Mouse (Mus musculus): ENCODE measurements around the gene Cnot6l. TPM values are rescaled to one million over a fixed set of nuclear protein-coding genes. Genes with fewer than 3 reads are reported as not detected.

Gene Cnot6l
- polyA plus RNA-seq, 1 experiment from 2014 or later, result 20.0 TPM

DNA sequence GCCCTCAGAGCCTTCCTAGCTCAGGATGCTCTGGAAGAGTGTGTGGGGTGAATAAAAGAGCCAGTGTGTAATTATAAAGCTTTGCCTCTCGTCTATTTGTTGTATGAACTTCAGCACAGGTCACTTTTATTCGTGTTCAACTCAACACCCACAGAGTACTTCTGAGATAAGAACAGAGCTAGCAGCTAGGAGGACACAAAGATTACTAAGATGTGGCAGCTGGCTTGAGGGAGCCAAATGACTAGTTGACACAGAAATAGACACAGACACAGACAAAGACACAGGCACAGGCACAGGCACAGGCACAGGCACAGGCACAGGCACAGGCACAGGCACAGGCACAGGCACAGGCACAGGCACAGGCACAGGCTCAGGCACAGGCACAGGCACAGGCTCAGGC is 20.0 kb upstream of the Cnot6l start:
- Histone ChIP-seq H3K27me3 (no peaks in the 10 kb centered on the region), H3K4me2 (replicated peaks) (no peak overlapping the region), H3K27ac (no peak overlapping the region), H3K9me3 (no peaks in the 10 kb centered on the region), H3K9ac (no peak overlapping the region), H3K4me1 (no peaks in the 10 kb centered on the region), H3K4me3 (no peak overlapping the region), H3K36me3 (no peaks in the 10 kb centered on the region)
- ATAC-seq (ENCODE audit: insufficient number of reproducible peaks, insufficient read depth, low FRiP score, low TSS enrichment), result no peak
- 69% methylated on average over 2 of the region's 2 CpGs for WGBS

DNA sequence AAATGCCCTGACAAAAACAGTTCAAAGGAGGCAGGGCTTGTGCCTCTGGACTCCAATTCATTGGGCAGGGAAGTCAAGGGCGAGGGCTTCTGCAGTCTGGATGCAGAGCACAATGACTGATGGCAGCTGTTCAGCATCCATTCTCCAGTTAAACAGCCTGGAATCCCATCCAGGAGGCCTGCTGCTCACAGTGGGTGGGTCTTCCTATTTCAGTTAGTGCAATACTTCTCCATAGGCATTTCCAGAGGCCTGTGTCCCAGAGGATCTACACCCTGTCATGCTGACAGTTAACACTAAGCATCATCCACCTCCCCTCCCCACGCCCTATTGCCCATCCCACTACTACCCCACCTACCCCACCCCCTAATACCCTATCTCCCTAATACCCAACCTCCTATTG is 19.2 kb upstream of the Cnot6l start:
- Histone ChIP-seq H3K27me3 (no peaks in the 10 kb centered on the region), H3K4me1 (no peaks in the 10 kb centered on the region), H3K4me3 (no peak overlapping the region), H3K36me3 (no peaks in the 10 kb centered on the region), H3K4me2 (replicated peaks) (no peak overlapping the region), H3K9me3 (no peaks in the 10 kb centered on the region), H3K9ac (no peak overlapping the region), H3K27ac (no peak overlapping the region)
- ATAC-seq (ENCODE audit: insufficient number of reproducible peaks, insufficient read depth, low FRiP score, low TSS enrichment), result no peak
- 71% methylated on average over 2 of the region's 2 CpGs for WGBS

DNA sequence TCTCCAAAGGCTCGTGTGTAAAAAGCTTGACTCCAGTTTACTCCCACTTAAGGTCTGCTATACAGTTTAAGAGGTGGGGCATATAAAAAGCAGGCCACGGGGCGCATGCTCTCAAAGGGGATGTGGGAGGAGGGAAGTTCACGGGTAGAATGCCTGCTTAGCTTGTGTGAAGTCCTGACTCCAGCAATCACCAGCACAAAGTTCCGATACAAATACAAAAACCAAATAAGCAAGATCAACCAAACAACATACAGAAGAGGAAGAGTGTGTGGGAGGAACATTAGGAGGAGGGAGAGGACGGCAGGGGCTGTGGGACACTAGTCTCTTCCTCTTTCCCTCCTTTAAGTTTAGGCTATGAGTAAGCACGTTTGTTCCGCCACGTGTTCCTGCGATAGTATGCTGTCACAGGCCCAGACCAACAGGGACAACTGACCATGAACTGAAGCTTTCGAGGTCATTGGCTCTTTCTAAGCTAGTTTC is 12.9 kb upstream of the Cnot6l start:
- ATAC-seq (ENCODE audit: insufficient number of reproducible peaks, insufficient read depth, low FRiP score, low TSS enrichment), result no peak
- no peaks in the 10 kb centered on the region for H3K27me3 ChIP-seq
- H3K27ac ChIP-seq, result no peak overlapping the region
- no peak overlapping the region for H3K4me3 ChIP-seq
- 60% methylated on average over 11 of the region's 11 CpGs for WGBS
- no peaks in the 10 kb centered on the region for H3K36me3 ChIP-seq
- peak overlapping the region; percentile 14 for H3K4me2 ChIP-seq (replicated peaks)
- H3K9ac ChIP-seq, result no peak overlapping the region
- H3K4me1 ChIP-seq, result no peaks in the 10 kb centered on the region
- H3K9me3 ChIP-seq, result no peaks in the 10 kb centered on the region

DNA sequence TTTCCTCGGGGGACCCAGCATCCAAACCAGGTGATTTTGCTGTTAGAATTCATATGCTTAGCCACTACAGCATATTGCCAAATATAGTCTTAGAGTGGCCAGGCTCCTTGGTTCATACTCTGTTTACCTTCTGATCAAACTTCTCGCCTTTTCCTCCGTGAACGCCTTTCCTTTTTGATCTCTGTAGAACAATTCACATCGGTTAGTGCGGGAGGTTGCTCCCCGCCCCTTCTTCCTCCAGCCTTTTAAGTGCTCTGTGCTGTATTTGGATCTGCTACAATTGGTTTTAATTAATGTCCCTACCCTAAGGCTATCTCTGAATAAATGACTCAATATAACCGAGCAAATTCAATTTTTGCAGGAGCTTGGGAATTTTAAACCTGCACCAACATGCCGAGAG is 12.2 kb upstream of the Cnot6l start:
- peak overlapping the region; percentile 10; the same call in 1 of the 2 replicates for H3K9ac ChIP-seq
- ATAC-seq (ENCODE audit: insufficient number of reproducible peaks, insufficient read depth, low FRiP score, low TSS enrichment), result no peak
- no peaks in the 10 kb centered on the region for H3K27me3 ChIP-seq
- no peaks in the 10 kb centered on the region for H3K9me3 ChIP-seq
- H3K4me2 ChIP-seq (replicated peaks), result peak overlapping the region; percentile 14
- no peak overlapping the region for H3K4me3 ChIP-seq
- H3K4me1 ChIP-seq, result no peaks in the 10 kb centered on the region
- no peak overlapping the region for H3K27ac ChIP-seq
- WGBS, result 21% methylated on average over 9 of the region's 9 CpGs
- no peaks in the 10 kb centered on the region for H3K36me3 ChIP-seq

DNA sequence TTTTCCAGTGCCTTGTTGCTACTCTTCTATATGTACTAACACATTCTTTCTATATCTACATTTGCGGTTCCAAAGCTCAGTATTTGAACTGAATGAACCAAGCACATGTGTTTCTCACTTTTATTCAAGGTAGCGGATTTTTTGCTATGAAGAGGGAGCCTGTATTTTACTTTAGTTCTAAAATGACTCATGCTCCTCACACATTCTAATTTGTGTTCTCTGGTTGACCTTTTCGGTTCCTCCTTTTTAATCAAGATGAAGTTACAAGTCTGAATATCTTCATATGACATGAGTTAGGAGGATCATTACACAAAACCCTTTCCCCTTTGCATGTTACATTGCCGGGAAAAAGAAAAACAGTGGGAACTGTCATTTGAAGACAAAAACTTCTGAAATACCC is 7.8 kb upstream of the Cnot6l start:
- no peak overlapping the region for H3K9ac ChIP-seq
- H3K4me1 ChIP-seq, result no peaks in the 10 kb centered on the region
- 86% methylated on average over 4 of the region's 4 CpGs for WGBS
- H3K4me3 ChIP-seq, result no peak overlapping the region
- H3K27ac ChIP-seq, result no peak overlapping the region
- no peak for ATAC-seq (ENCODE audit: insufficient number of reproducible peaks, insufficient read depth, low FRiP score, low TSS enrichment)
- no peak overlapping the region for H3K4me2 ChIP-seq (replicated peaks)
- H3K27me3 ChIP-seq, result no peaks in the 10 kb centered on the region
- no peaks in the 10 kb centered on the region for H3K36me3 ChIP-seq
- H3K9me3 ChIP-seq, result peaks cover 1% of the 10 kb centered on the region; the same call in 1 of the 2 replicates

DNA sequence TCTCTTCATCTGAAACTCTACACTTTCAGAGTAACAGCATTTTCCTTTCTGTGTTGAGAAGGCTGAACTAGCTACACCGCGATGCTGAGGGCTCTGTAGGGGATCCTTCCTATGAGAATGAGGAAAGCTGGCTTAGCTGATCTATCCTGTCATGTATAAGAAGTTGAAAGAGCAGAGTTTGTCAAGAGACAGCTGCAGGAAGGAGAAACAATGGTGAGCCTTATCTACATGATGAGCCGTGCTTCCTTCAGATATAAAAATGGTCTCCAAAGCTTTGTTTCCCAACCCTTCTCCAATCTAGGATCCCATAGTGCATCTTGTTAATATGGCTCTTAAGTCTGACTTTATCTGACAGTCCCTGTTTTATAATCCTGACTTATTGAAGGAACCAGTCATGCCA is 6.5 kb upstream of the Cnot6l start:
- Histone ChIP-seq H3K9ac (no peak overlapping the region), H3K4me1 (no peaks in the 10 kb centered on the region), H3K4me3 (no peak overlapping the region), H3K27ac (no peak overlapping the region), H3K4me2 (replicated peaks) (no peak overlapping the region), H3K9me3 (peaks cover 5% of the 10 kb centered on the region; the same call in 1 of the 2 replicates), H3K36me3 (no peaks in the 10 kb centered on the region), H3K27me3 (no peaks in the 10 kb centered on the region)
- 74% methylated on average over 3 of the region's 3 CpGs for WGBS
- ATAC-seq (ENCODE audit: insufficient number of reproducible peaks, insufficient read depth, low FRiP score, low TSS enrichment), result no peak

DNA sequence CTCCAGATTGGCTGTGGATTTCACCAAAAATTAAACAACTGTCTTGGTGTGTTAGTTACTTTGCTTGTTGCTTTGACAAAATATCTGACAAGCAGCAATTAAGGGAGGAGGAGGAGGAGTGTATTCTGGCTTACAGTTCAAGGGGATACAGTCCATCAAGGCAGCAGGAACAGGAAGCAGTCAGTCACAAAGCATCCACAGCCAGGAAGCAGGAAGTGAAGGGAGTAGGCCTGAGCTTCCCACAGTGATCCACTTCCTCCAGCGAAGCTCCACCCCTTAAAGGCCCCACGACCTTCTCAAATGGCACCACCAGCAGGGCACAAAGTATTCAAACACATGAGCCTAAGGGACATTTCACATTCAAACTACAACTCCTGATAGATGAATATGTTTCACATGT is 2.8 kb upstream of the Cnot6l start:
- no peak overlapping the region for H3K9ac ChIP-seq
- H3K4me1 ChIP-seq, result peaks cover 12% of the 10 kb centered on the region
- no peak overlapping the region for H3K4me2 ChIP-seq (replicated peaks)
- peaks cover 5% of the 10 kb centered on the region; the same call in 1 of the 2 replicates for H3K9me3 ChIP-seq
- H3K27me3 ChIP-seq, result no peaks in the 10 kb centered on the region
- no peak for ATAC-seq (ENCODE audit: insufficient number of reproducible peaks, insufficient read depth, low FRiP score, low TSS enrichment)
- no peak overlapping the region for H3K4me3 ChIP-seq
- H3K27ac ChIP-seq, result no peak overlapping the region
- no peaks in the 10 kb centered on the region for H3K36me3 ChIP-seq
- 88% methylated on average over 2 of the region's 2 CpGs for WGBS

DNA sequence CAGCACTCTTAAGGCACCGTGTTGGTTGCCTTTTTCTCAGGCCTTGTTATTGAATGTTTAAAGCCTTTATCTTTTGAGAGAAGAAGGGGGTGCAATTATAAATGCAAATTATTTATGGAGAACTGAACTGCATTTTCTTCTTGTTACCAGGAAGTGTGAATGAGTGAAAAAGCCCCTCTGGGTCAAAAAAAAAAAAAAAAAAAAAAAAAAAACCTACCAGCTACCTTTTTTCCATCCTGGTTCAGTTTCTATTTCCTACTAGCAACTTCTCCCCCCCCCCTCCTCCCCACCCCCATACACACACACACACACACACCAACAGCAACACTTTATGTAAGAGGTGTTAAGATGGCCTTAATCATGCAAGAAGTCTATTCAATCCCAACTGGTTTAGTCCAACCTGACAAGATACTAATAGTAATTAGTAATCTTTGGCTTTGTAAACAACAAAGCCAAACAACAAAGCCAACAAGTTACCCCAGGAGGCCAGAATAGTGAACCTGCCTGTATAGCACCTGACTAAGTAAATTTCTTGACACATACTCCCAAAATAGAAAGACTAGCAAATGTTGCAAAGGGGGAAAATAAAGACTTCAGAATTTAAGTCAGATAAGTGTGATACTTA is 463 bp downstream of the Cnot6l start:
- Histone ChIP-seq H3K4me1 (peaks cover 20% of the 10 kb centered on the region), H3K27ac (peak overlapping the region; percentile 99), H3K4me3 (peak overlapping the region; percentile 94), H3K36me3 (no peaks in the 10 kb centered on the region), H3K9ac (peak overlapping the region; percentile 99), H3K4me2 (replicated peaks) (peak overlapping the region; percentile 71), H3K27me3 (no peaks in the 10 kb centered on the region), H3K9me3 (peaks cover 5% of the 10 kb centered on the region; the same call in 1 of the 2 replicates)
- 3% methylated on average over 1 of the region's 1 CpGs for WGBS
- ATAC-seq (ENCODE audit: insufficient number of reproducible peaks, insufficient read depth, low FRiP score, low TSS enrichment), result no peak

DNA sequence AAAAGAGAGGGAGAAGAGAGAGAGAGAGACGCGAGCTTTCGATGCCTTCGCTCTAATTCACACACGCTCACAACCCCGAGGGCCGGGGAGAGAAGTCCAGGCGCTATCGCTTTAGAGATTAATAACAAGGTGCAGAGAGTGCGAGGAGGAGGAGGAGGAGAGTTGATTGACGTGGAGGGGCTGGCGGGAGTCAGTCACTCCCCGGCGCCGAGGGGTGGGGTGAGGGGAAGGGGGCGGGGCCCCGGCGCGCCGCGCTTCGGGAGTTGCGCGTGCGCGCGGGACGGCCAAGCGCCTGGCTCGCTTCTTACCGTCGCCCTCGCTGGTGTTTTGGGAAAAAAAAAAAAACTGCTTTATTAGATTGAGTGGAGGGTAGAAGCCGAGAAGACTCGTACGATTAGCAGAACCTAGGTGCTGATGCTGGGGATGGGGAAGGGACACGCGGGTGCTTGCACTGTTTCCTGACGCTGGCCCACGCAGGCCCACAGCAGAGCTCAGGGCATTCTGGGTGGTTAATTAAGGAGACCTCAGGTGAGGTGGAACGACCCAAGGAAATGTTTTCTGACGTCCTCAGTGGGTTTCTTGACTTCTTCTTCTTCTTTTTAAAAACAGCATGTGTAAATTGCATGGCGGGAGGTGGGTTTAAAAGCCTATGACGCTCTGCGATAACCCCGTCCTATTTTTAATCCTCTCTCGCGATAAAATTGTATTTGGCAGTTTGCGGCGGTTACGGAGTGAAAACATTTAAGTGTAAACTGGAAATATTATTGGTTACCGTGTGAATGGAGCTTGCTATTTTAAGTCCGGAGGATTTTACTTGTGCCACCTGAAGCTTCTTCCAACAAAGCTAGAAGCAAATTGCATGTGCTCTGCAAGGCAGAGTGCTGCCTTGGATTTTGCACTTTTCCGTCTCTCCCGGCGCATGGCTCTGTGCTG is 1.3 kb downstream of the Cnot6l start:
- peaks cover 20% of the 10 kb centered on the region for H3K4me1 ChIP-seq
- ATAC-seq (ENCODE audit: insufficient number of reproducible peaks, insufficient read depth, low FRiP score, low TSS enrichment), result peak; percentile 83
- peaks cover 5% of the 10 kb centered on the region; the same call in 1 of the 2 replicates for H3K9me3 ChIP-seq
- H3K4me3 ChIP-seq, result peak overlapping the region; percentile 94
- H3K36me3 ChIP-seq, result no peaks in the 10 kb centered on the region
- H3K4me2 ChIP-seq (replicated peaks), result peak overlapping the region; percentile 71
- H3K9ac ChIP-seq, result peak overlapping the region; percentile 99
- WGBS, result under 1% methylated on average over 56 of the region's 56 CpGs
- no peaks in the 10 kb centered on the region for H3K27me3 ChIP-seq
- H3K27ac ChIP-seq, result peak overlapping the region; percentile 99

DNA sequence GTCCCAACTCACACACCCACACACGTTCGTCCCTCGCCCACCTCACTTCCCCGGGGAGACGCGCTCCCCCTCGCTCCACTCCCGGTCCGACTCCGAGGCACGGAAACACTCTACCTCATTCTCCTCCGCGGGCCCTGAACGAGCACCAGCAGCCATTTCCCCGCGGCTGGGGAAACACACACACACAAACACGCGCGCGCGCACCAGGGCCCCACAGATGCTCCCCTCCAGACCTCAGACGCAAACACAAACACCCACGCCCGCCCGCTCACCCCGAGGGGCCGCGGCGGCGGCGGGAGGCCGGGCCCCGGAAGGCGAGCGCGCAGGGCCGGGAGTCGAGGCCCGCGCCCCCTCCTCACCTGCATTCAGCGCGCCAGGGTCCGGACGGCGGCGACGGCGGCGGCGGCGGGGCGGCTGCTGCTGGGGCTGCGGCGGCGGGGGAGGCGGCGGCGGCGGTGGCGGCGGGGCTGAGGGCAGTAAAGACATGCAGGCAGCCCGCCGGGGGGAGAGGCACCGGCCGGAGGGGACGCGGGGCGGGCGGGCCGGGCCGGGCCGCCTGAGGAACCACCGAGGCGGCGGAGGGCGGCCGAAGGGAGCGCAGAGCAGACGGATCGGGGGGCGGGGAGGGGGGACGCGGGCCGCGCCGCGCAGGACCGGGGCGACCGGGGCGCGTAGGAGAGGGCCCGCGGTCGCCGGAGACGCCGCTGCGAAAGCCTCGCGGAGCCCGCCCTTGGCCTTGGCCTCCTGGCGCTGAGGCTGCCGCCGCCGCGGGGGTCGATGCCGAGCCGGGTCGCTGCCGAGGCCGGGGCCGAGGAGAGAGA is 2.2 kb downstream of the Cnot6l start:
- 1% methylated on average over 88 of the region's 114 CpGs for WGBS

DNA sequence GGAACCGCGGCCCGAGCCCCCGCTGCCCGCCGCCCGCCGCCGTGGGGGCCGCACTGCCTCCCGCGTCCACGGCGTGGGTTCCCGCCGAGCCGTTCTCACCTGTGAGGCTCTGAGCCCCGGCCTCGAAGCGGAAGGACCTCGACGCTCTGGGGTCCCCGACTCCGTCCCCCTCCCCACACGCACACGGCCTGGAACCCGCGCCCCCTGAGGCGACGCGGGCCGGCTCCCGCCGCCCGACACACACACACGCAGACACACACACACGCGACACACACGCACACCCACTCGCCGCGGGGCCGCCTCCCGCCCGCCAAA is 2.8 kb downstream of the Cnot6l start:
- Histone ChIP-seq H3K4me2 (replicated peaks) (peak overlapping the region; percentile 71), H3K9ac (peak overlapping the region; percentile 99), H3K36me3 (no peaks in the 10 kb centered on the region), H3K27ac (peak overlapping the region; percentile 99), H3K4me1 (peaks cover 20% of the 10 kb centered on the region), H3K4me3 (peak overlapping the region; percentile 94), H3K27me3 (no peaks in the 10 kb centered on the region), H3K9me3 (no peaks in the 10 kb centered on the region)
- 1% methylated on average over 41 of the region's 45 CpGs for WGBS
- peak; percentile 19; the same call in 1 of the 2 replicates for ATAC-seq (ENCODE audit: insufficient number of reproducible peaks, insufficient read depth, low FRiP score, low TSS enrichment)

More for the DNA sequence above, 2.2 kb downstream of the Cnot6l start:
- Histone ChIP-seq H3K27ac (peak overlapping the region; percentile 99), H3K9me3 (peaks cover 4% of the 10 kb centered on the region; the same call in 1 of the 2 replicates), H3K4me2 (replicated peaks) (peak overlapping the region; percentile 71), H3K36me3 (no peaks in the 10 kb centered on the region), H3K27me3 (no peaks in the 10 kb centered on the region), H3K9ac (peak overlapping the region; percentile 99), H3K4me1 (peaks cover 20% of the 10 kb centered on the region), H3K4me3 (peak overlapping the region; percentile 94)
- ATAC-seq (ENCODE audit: insufficient number of reproducible peaks, insufficient read depth, low FRiP score, low TSS enrichment), result peak; percentile 48

Measured in embryonic facial prominence, embryonic 12.5 days (tissue).